Mouse (Mus musculus): Measurements from ENCODE around the gene Cenpi. TPM values are rescaled to one million over a fixed set of nuclear protein-coding genes. Genes with fewer than 3 reads are reported as not detected.

Cenpi gene
- total and polyA plus RNA-seq, 3 experiments = 11.6 to 40.9 (median 22.2) TPM

DNA sequence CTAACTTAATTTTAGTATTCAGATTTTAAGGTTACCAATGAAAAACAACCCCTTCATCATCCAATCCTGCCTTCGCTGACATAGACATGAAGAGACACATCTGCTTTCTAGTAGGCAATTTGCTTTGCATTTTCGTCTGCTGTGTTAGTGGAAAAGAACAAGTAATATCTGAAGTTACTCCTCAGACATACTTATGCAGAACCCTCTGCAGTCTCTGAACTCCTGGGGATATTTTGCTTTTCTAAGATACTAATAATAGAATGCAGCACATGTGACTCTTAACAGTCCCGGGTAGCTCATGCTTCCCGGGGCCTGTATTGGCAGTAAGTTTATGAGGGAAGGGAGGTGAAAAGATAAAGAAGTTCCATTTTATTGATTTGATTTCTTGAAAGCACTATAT, 54.3 kb downstream of the Cenpi start (continued):
- TF ChIP-seq POLR2A (IDR thresholded peaks at IDR 0.05; ENCODE audit: low read depth, low read length) = no peak
- no peak for TF ChIP-seq SMC3 (IDR thresholded peaks at IDR 0.05; ENCODE audit: low read depth, low read length)
- no peak for TF ChIP-seq ZKSCAN1 (IDR thresholded peaks at IDR 0.05; ENCODE audit: borderline replicate concordance, low read depth, low read length)
- no peak for TF ChIP-seq UBTF (IDR thresholded peaks at IDR 0.05; ENCODE audit: low read depth, low read length)
- TF ChIP-seq KAT2A (IDR thresholded peaks at IDR 0.05; ENCODE audit: insufficient replicate concordance, low read length) = no peak
- no peak for TF ChIP-seq RAD21 (IDR thresholded peaks at IDR 0.05; ENCODE audit: low read depth, low read length)

DNA sequence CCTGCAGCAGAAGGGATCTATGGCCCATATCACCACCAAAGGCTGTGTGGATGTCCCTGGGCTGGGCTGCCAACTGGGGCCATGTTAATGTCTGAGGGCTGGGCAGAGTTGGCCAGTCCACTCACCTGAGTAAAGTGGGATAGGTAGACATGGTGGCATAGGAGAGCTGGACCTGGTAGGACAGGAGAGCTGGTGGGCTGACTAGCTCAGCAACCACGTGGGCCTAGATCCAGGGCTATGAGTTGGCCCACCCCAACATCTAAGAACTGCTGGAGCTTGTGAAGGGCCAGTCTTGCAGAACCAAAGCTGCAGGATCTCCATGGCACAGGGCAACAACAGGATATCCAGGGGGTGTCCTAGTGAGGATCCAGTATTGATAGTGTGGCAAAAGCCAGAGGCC, 57.5 kb downstream of the Cenpi start:
- TF ChIP-seq CHD1 (IDR thresholded peaks at IDR 0.05; ENCODE audit: low read depth, low read length) = no peak
- no peak for TF ChIP-seq TBP (conservative IDR thresholded peaks at IDR 0.05; ENCODE audit: low read depth, low read length)
- TF ChIP-seq ELF1 (IDR thresholded peaks at IDR 0.05; ENCODE audit: low read depth, low read length) = no peak
- TF ChIP-seq ZNF384 (IDR thresholded peaks at IDR 0.05; ENCODE audit: low read depth, low read length) = no peak
- no peak for TF ChIP-seq E2F4 (IDR thresholded peaks at IDR 0.05; ENCODE audit: insufficient replicate concordance, low read depth, low read length)
- TF ChIP-seq JUN (IDR thresholded peaks at IDR 0.05; ENCODE audit: insufficient read depth, low read depth, low read length) = no peak
- TF ChIP-seq IRF4 (IDR thresholded peaks at IDR 0.05; ENCODE audit: low read depth, low read length) = no peak
- TF ChIP-seq PAX5 (IDR thresholded peaks at IDR 0.05; ENCODE audit: low read length) = no peak
- TF ChIP-seq MYC (IDR thresholded peaks at IDR 0.05; ENCODE audit: low read depth, low read length) = no peak
- TF ChIP-seq NELFE (IDR thresholded peaks at IDR 0.05; ENCODE audit: low read depth, low read length) = no peak
- TF ChIP-seq POLR2AphosphoS2 (IDR thresholded peaks at IDR 0.05; ENCODE audit: low read depth, low read length) = no peak
- no peak for TF ChIP-seq ZC3H11A (IDR thresholded peaks at IDR 0.05; ENCODE audit: low read depth, low read length)
- TF ChIP-seq MEF2A (IDR thresholded peaks at IDR 0.05; ENCODE audit: borderline replicate concordance, low read depth, low read length) = no peak
- TF ChIP-seq MAFK (IDR thresholded peaks at IDR 0.05; ENCODE audit: insufficient replicate concordance, low read length) = no peak
- TF ChIP-seq HCFC1 (IDR thresholded peaks at IDR 0.05; ENCODE audit: low read depth, low read length) = no peak
- TF ChIP-seq ZKSCAN1 (IDR thresholded peaks at IDR 0.05; ENCODE audit: borderline replicate concordance, low read depth, low read length) = no peak
- TF ChIP-seq CTCF (conservative IDR thresholded peaks at IDR 0.05 in 1 of 2, IDR thresholded peaks at IDR 0.05 in 1 of 2; ENCODE audit: low read depth in 2 of 2, low read length in 2 of 2) = no peak
- TF ChIP-seq GABPA (IDR thresholded peaks at IDR 0.05; ENCODE audit: insufficient replicate concordance, low read depth, low read length) = no peak
- TF ChIP-seq ETS1 (conservative IDR thresholded peaks at IDR 0.05; ENCODE audit: low read depth, low read length) = no peak
- in situ Hi-C loops (cut with MboI; ENCODE audit: low pct_ligation_motif_present, low pct_unique_long_range_greater_than_20kb, low sequenced_read_pairs) = no loop called here
- dilution Hi-C loops (cut with MboI; ENCODE audit: extremely low pct_ligation_motif_present, extremely low pct_unique_long_range_greater_than_20kb, low sequenced_read_pairs) = no loop called here

More for the DNA sequence above, 57.5 kb downstream of the Cenpi start:
- Histone ChIP-seq H3K36me3 (replicated peaks in 1 of 2; ENCODE audit: control insufficient read depth in 1 of 2, insufficient read depth in 1 of 2, low read length in 1 of 2) (peaks cover 3 to 11% of the 10 kb centered on the region in 2 experiments), H3K79me2 (replicated peaks; ENCODE audit: control insufficient read depth, extremely low read depth, insufficient read depth, poor library complexity, severe bottlenecking) (no peaks in the 10 kb centered on the region), H3K27me3 (replicated peaks) (no peaks in the 10 kb centered on the region), H3K9ac (ENCODE audit: insufficient read depth, low read depth) (no peak overlapping the region), H3K4me2 (ENCODE audit: insufficient read depth, low read depth, poor library complexity, severe bottlenecking) (no peak overlapping the region), H3K27ac (ENCODE audit: insufficient read depth, low read depth) (no peak overlapping the region), H3K9me3 (replicated peaks; ENCODE audit: low read length) (no peaks in the 10 kb centered on the region), H3K4me3 (replicated peaks in 1 of 3; ENCODE audit: low read depth in 2 of 3, low read length in 2 of 3, poor library complexity in 1 of 3) (no peak overlapping the region), H3K4me1 (ENCODE audit: control insufficient read depth in 1 of 2, insufficient read depth in 2 of 2) (peaks cover 0 to 20% of the 10 kb centered on the region in 2 experiments; a peak in 2 of 4 replicates)
- no peak for DNase-seq (ENCODE audit: extremely low read depth)
